Mouse (Mus musculus): Measurements from ENCODE around the gene Chrm2. TPM values are rescaled to one million over a fixed set of nuclear protein-coding genes. Genes with fewer than 3 reads are reported as not detected.

Chrm2 gene
- total RNA-seq (2021), result under 1 TPM; 0.05 TPM
- long read RNA-seq, experiment 1, result 0 reads
- long read RNA-seq, experiment 2, result 0 reads

DNA sequence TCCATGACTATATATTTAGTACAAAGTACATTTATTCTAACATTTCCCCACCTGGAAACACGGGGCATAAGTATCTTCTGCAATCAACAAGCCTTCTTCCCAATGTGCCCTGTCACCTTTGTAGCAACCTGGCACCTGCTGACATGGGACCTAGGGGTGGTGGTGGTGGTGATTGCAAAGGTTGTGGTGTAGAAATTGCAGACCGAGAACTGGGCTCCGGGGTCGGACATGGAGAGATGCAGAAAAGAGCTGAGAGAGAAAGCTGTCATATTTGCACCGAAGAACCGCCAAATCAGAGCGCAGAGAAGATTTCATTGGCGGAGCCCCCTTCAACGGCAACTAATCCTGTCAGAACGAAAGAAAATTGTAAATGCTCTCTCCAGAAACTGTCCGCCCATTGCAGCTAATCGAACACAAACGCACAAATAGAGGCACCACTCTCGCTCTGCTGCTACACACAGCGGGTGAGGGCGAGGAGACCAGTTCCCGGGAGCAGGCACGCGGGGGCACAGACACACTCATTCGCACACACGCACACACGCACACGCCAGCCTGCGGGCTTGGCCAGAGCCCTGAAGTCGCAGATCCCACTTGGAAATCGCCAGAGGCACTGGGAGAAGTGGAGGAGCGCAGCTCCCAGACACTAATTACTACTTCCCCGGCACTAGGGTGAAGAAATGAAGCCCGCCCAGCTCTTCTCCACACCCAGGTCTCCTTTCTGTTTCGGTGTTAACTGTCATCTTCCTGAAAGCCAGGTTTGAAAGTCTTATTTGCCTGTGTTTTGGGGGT lies at the start of gene Chrm2:
Gene Chrm2, plus strand, starts transcription at position 473 of the 789 bp plus-strand sequence.
- DNase-seq, result no peak

GRCm38 (mm10) chr6:36373983-36374382 lies 13.9 kb upstream of the Chrm2 start:
- DNase-seq, result no peak

GRCm38 (mm10) chr6:36377936-36378335 lies 9.9 kb upstream of the Chrm2 start:
- no peak for DNase-seq

GRCm38 (mm10) chr6:36384102-36384501 lies 3.8 kb upstream of the Chrm2 start:
- no peak for DNase-seq

DNA sequence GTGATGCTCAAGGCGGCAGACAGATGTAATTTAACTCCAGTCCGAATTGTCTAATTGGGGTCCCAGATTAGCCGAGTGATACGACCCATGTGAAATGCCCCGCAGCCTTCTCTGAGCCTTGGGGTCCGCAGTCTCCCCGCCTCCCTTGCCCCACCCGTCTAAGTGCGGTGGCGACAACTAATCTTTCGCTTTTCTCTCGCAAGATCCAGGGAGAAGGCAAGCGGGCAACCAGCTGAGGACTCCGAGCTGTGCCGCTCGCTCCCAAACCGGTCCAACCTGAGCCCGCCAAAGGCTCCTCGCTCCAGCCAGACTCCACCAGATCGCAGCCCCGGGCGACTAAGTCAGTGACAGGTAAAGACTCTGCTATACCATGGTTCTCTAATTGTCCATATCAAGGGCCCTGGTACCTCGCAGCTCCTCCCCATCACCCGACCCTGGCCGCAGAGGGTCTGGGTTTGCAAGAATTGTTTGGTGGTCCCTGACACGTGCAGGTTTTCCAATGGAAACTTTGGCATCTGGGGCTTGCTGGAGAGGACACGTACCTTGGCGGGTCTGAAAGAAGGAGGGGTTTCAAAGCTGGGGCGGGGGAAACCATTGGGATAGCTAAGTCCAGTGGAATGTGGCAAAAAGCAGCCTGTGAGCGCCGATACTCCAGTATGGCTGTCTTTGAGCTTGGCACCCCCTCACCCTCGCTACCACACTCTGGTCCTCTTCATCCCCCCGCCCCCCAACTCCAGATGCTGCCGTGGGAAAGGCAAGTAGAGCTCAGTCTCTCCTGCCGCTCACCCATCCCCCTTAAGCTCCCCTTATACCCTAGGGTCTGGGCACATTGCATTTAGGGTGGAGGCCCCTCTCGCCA lies 746 bp downstream of the Chrm2 start:
- DNase-seq, result no peak

GRCm38 (mm10) chr6:36389260-36389965 lies 1.5 kb downstream of the Chrm2 start:
- no peak for DNase-seq

DNA sequence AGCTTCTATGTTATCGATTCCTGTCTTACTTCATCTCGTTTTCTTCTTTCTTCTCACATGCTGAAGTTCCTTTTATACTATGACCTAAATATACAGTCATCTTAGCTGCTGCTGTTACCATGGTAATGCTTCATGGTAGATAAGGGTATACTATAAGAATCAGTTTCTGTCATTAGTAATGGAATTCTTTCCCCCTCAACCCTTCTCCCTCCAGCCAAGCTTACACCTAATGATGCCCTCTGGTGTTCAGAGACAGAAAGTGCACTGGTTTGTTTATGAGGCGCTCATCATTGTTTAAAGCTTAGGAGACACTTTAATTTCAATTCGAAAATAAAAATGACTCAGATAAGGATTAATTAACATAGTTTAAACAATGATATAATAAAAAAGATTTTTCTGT lies 5.8 kb downstream of the Chrm2 start:
- DNase-seq, result no peak

DNA sequence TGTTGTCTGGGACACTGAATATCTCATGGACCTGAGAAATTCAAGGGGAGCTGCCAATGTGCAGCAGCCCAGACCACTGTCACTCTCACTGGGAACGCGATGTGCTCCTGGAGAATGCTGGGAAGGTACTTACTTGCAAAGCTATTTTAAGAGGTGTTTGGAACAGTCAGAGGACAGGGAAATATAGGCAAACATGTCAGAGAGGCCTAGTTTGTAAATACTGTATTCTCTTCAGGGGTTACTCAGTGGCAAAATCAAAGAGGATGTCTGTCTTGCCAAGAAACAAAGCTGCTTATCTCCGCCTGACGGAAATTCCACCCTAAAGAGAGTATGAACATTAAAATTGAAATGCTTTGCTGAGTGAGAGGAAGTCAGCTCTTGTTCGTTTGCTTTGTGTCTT lies 17.3 kb downstream of the Chrm2 start:
- no peak for DNase-seq

GRCm38 (mm10) chr6:36409016-36409415 lies 21.1 kb downstream of the Chrm2 start:
- DNase-seq, result no peak

DNA sequence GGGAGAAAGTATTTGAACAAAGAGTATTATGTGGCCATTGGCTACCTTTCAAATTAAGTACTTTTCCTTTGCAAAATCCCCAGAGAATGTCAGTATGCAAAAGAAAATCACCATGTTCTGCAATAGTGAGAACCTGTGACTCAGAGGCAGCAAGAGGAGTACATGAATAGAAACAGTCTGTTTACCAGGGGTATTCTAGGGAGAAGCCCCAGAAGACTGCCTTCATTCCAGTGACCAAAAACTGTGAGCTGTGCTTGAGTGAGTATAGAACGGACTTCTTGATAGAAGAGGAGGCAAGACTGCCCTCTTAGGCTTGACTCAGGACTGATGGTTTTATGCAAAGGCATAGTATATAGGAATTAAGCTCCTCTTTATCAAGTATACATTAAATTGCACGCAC lies 22.2 kb downstream of the Chrm2 start:
- no peak for DNase-seq

GRCm38 (mm10) chr6:36419716-36420115 lies 31.8 kb downstream of the Chrm2 start:
- no peak for DNase-seq

DNA sequence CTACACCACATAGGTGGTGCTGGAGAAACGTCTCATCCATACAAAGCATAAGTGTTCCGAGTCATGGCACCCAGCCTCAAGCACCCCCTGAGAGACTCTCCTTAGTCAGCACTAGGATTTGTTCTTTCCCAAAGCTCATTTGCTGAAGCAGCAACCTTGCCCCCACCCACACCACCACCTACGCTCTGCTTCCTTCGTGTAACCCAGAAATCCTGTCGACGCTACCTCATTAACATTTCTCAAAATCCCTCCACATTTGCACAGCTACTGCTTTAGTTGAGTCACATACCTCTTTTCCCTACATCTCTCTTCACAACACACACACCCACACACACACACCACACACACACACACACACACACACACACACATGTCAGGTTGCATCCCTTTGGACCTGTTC lies 50.1 kb downstream of the Chrm2 start:
- no peak for DNase-seq

DNA sequence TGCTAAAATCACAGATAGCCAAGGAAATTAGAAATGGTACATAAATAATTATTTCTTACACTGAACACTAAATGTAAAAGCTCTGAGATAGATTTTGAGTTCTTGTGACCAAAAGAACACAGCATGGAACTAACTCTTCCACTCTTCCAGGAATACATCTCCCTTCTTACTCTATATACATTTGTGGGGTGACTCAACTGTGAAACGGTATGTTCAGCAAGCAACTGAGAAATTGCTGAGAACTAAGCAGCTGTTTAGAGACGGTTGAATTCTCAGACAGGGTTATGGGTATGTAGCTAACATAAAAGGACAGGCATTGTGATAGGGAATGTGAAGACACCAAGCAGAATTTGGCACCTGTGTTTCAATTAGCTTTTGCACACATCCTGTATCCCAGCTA lies 51.3 kb downstream of the Chrm2 start:
- DNase-seq, result no peak

- no peak for DNase-seq
These were observed 63.6 kb downstream of the Chrm2 start for GRCm38 (mm10) chr6:36451480-36451879.

DNA sequence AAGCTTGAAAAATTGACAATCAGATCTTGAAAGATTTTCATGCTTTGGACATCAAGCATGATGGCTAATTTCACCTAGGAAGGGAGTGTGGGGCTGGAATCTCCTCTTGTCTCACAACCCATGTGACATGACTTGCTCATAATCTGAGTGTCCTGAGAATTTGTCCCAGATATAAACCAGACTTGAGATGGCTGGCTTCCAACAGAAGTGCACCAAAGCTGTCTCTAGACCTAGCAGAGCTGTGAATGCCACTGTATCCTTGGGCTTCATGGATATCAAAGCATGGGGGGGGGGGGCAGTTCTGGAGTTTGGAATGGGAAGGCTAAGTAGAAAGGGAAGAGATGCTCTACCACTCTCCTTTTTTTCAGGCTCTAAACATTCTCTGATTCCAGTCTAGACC lies 67.2 kb downstream of the Chrm2 start:
- no peak for DNase-seq

GRCm38 (mm10) chr6:36457015-36457414 lies 69.1 kb downstream of the Chrm2 start:
- no peak for DNase-seq

DNA sequence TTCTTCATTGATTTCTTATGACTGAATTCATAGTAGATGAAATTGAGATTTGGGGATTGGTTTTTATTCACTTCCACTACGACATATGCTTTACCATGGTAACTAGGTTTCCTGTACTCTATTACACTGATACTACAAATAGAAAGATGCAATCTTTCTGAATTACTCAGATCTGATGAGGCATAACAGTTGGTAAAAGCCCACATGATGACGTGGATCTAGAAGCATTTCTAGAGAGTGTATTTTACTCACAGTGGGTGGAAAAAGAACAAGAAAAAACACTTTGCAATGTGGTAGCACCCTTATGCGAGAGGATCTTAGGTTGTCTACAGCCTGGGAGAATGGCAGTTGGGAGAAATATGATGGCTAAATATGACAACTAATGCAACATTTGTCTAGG lies 76.1 kb downstream of the Chrm2 start:
- no peak for DNase-seq

- DNase-seq, result no peak
These were observed 96.3 kb downstream of the Chrm2 start for GRCm38 (mm10) chr6:36484132-36484665.

DNA sequence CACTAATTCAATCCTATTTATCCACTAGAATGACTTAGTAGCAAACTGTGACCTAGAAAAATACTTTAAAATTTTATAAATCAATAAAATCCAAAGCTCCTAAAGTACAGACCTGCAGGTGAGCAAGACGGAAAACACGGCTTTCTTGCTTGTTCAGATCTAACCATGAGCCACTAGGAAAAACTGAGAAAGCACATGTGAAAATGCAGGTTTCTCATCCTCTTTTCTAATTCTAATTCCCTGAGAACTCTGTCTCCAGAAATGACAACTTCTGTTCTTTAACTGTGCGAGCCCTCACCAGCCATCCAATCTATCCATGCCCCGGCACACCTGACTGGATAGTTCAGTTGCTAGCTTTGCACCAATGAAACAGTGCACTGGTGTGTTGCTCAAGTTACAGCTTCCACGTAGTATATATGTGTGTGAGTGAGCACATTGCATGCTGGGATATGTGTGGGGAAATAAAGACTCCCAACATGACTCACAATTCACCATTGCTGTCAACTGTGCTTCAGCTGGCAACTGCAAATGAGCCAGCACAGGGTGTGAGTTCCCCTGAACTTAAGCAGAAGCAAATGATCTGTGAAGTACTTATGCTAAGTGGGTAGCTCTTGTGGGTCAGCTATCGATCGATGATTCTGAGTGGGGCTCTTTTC lies 119.3 kb downstream of the Chrm2 start:
- no peak for DNase-seq

DNA sequence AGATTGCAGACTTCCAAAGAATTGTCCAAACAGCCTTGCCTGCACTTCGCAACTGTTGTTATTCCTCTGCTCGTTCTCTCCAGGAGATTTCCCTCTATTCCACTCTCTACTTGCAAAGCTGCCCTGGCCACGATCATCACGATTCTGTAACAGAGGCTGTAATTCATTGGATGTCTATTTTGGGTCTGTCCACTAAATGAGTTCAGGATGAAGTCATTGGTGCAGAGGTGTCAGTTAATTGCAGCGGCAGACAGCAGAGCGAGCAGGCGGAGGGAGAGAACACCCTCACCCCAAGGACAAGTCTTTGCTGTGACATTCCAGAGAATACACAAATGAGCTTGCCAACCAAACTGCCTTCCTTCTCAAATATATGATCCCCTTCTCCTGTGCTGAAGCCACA lies 120.1 kb downstream of the Chrm2 start:
- no peak for DNase-seq

GRCm38 (mm10) chr6:36508469-36508868 lies 120.6 kb downstream of the Chrm2 start:
- no peak for DNase-seq

GRCm38 (mm10) chr6:36516508-36516907 lies 128.6 kb downstream of the Chrm2 start:
- DNase-seq, result no peak

Measured in gastrocnemius, postnatal 25 days (tissue).